Mouse (Mus musculus): ENCODE results near the gene Shkbp1. TPM values are rescaled to one million over a fixed set of nuclear protein-coding genes. Genes with fewer than 3 reads are reported as not detected.
A peak's percentile ranks its signal among the peaks of the same experiment; 100 is the strongest.

Shkbp1 gene
- polyA plus RNA-seq, 1 experiment from 2014 or later = 95.5 TPM

- peaks cover 33% of the 10 kb centered on the region for H3K27me3 ChIP-seq (replicated peaks; ENCODE audit: control insufficient read depth, insufficient read depth, low read length)
- no peak overlapping the region for H3K27ac ChIP-seq (ENCODE audit: low read length)
- no peak overlapping the region for H3K9ac ChIP-seq (replicated peaks; ENCODE audit: low read depth, low read length)
- WGBS = 62% methylated on average over 2 of the region's 2 CpGs
- no peaks in the 10 kb centered on the region for H3K9me3 ChIP-seq (ENCODE audit: control insufficient read depth, low read length)
- H3K4me2 ChIP-seq (ENCODE audit: low read length) = no peak overlapping the region
- no peak overlapping the region for H3K4me3 ChIP-seq (replicated peaks; ENCODE audit: low read length)
- no peaks in the 10 kb centered on the region for H3K36me3 ChIP-seq (ENCODE audit: control insufficient read depth, insufficient read depth)
- H3K4me1 ChIP-seq (replicated peaks; ENCODE audit: control insufficient read depth, insufficient read depth, low read length) = peaks cover 15% of the 10 kb centered on the region
- no peak for ATAC-seq
Observed at GRCm38 (mm10) chr7:27359162-27359561, 3.3 kb upstream of the Shkbp1 start.

GRCm38 (mm10) chr7:27357595-27357978 lies 1.8 kb upstream of the Shkbp1 start:
- WGBS = 24% methylated on average over 3 of the region's 3 CpGs
- H3K9ac ChIP-seq (replicated peaks; ENCODE audit: low read depth, low read length) = no peak overlapping the region

GRCm38 (mm10) chr7:27356861-27357594 lies 1.2 kb upstream of the Shkbp1 start, which contains the start of gene Gm20479:
Gene Gm20479, minus strand, starts transcription at chr7:27357419.
- Histone ChIP-seq H3K27ac (ENCODE audit: low read length) (no peak within 1 kb of the TSS), H3K9me3 (ENCODE audit: control insufficient read depth, low read length) (no peaks in the 10 kb centered on the region), H3K4me2 (ENCODE audit: low read length) (peak within 1 kb of the TSS; percentile 48), H3K9ac (replicated peaks; ENCODE audit: low read depth, low read length) (peak within 1 kb of the TSS; percentile 32), H3K27me3 (replicated peaks; ENCODE audit: control insufficient read depth, insufficient read depth, low read length) (peaks cover 17% of the 10 kb centered on the region), H3K4me3 (replicated peaks; ENCODE audit: low read length) (peak within 1 kb of the TSS; percentile 68), H3K4me1 (replicated peaks; ENCODE audit: control insufficient read depth, insufficient read depth, low read length) (peaks cover 22% of the 10 kb centered on the region), H3K36me3 (ENCODE audit: control insufficient read depth, insufficient read depth) (no peaks in the 10 kb centered on the region)
- 6% methylated on average over 27 of the region's 27 CpGs for WGBS
- no peak for ATAC-seq

More at GRCm38 (mm10) chr7:27357595-27357978, 1.8 kb upstream of the Shkbp1 start:
- Histone ChIP-seq H3K9me3 (ENCODE audit: control insufficient read depth, low read length) (no peaks in the 10 kb centered on the region), H3K27me3 (replicated peaks; ENCODE audit: control insufficient read depth, insufficient read depth, low read length) (peaks cover 22% of the 10 kb centered on the region), H3K4me3 (replicated peaks; ENCODE audit: low read length) (no peak overlapping the region), H3K4me2 (ENCODE audit: low read length) (no peak overlapping the region), H3K4me1 (replicated peaks; ENCODE audit: control insufficient read depth, insufficient read depth, low read length) (peaks cover 22% of the 10 kb centered on the region), H3K27ac (ENCODE audit: low read length) (no peak overlapping the region), H3K36me3 (ENCODE audit: control insufficient read depth, insufficient read depth) (no peaks in the 10 kb centered on the region)
- ATAC-seq = no peak

- Histone ChIP-seq H3K27ac (ENCODE audit: low read length) (no peak overlapping the region), H3K27me3 (replicated peaks; ENCODE audit: control insufficient read depth, insufficient read depth, low read length) (peaks cover 17% of the 10 kb centered on the region), H3K4me1 (replicated peaks; ENCODE audit: control insufficient read depth, insufficient read depth, low read length) (peaks cover 22% of the 10 kb centered on the region), H3K36me3 (ENCODE audit: control insufficient read depth, insufficient read depth) (no peaks in the 10 kb centered on the region), H3K9me3 (ENCODE audit: control insufficient read depth, low read length) (no peaks in the 10 kb centered on the region), H3K4me3 (replicated peaks; ENCODE audit: low read length) (peak overlapping the region; percentile 68), H3K4me2 (ENCODE audit: low read length) (peak overlapping the region; percentile 48), H3K9ac (replicated peaks; ENCODE audit: low read depth, low read length) (peak overlapping the region; percentile 32)
- WGBS = under 1% methylated on average over 16 of the region's 16 CpGs
- peak; percentile 29 for ATAC-seq
Observed at GRCm38 (mm10) chr7:27356248-27356647, 429 bp upstream of the Shkbp1 start.

- WGBS = 7% methylated on average over 14 of the region's 14 CpGs
- H3K27me3 ChIP-seq (replicated peaks; ENCODE audit: control insufficient read depth, insufficient read depth, low read length) = peaks cover 17% of the 10 kb centered on the region
- H3K36me3 ChIP-seq (ENCODE audit: control insufficient read depth, insufficient read depth) = peaks cover 5% of the 10 kb centered on the region; the same call in 1 of the 2 replicates
- H3K9me3 ChIP-seq (ENCODE audit: control insufficient read depth, low read length) = no peaks in the 10 kb centered on the region
- peak; percentile 3; the same call in 1 of the 2 replicates for ATAC-seq
- H3K4me3 ChIP-seq (replicated peaks; ENCODE audit: low read length) = peak overlapping the region; percentile 68
- H3K9ac ChIP-seq (replicated peaks; ENCODE audit: low read depth, low read length) = peak overlapping the region; percentile 74
- H3K4me1 ChIP-seq (replicated peaks; ENCODE audit: control insufficient read depth, insufficient read depth, low read length) = peaks cover 18% of the 10 kb centered on the region
- peak overlapping the region; percentile 68 for H3K4me2 ChIP-seq (ENCODE audit: low read length)
- peak overlapping the region; percentile 68 for H3K27ac ChIP-seq (ENCODE audit: low read length)
Observed at GRCm38 (mm10) chr7:27355261-27355660, 558 bp downstream of the Shkbp1 start.

- Histone ChIP-seq H3K4me2 (ENCODE audit: low read length) (peak overlapping the region; percentile 68), H3K27me3 (replicated peaks; ENCODE audit: control insufficient read depth, insufficient read depth, low read length) (peaks cover 17% of the 10 kb centered on the region), H3K4me1 (replicated peaks; ENCODE audit: control insufficient read depth, insufficient read depth, low read length) (peaks cover 18% of the 10 kb centered on the region), H3K9me3 (ENCODE audit: control insufficient read depth, low read length) (no peaks in the 10 kb centered on the region), H3K27ac (ENCODE audit: low read length) (no peak overlapping the region), H3K36me3 (ENCODE audit: control insufficient read depth, insufficient read depth) (peaks cover 6% of the 10 kb centered on the region; the same call in 1 of the 2 replicates), H3K9ac (replicated peaks; ENCODE audit: low read depth, low read length) (peak overlapping the region; percentile 74), H3K4me3 (replicated peaks; ENCODE audit: low read length) (peak overlapping the region; percentile 68)
- 50% methylated on average over 4 of the region's 4 CpGs for WGBS
- no peak for ATAC-seq
Observed at GRCm38 (mm10) chr7:27354783-27355182, 1.0 kb downstream of the Shkbp1 start.

GRCm38 (mm10) chr7:27354144-27354543 lies 1.7 kb downstream of the Shkbp1 start:
- H3K27me3 ChIP-seq (replicated peaks; ENCODE audit: control insufficient read depth, insufficient read depth, low read length) = peaks cover 17% of the 10 kb centered on the region
- peaks cover 18% of the 10 kb centered on the region for H3K4me1 ChIP-seq (replicated peaks; ENCODE audit: control insufficient read depth, insufficient read depth, low read length)
- 22% methylated on average over 6 of the region's 6 CpGs for WGBS
- H3K27ac ChIP-seq (ENCODE audit: low read length) = no peak overlapping the region
- H3K4me3 ChIP-seq (replicated peaks; ENCODE audit: low read length) = peak overlapping the region; percentile 68
- peak; percentile 47 for ATAC-seq
- H3K36me3 ChIP-seq (ENCODE audit: control insufficient read depth, insufficient read depth) = peaks cover 6% of the 10 kb centered on the region; the same call in 1 of the 2 replicates
- no peaks in the 10 kb centered on the region for H3K9me3 ChIP-seq (ENCODE audit: control insufficient read depth, low read length)
- 0 out of 2 replicates have a peak overlapping the region, but pooled peaks have one; percentile 9 for H3K9ac ChIP-seq (replicated peaks; ENCODE audit: low read depth, low read length)
- H3K4me2 ChIP-seq (ENCODE audit: low read length) = peak overlapping the region; percentile 68

GRCm38 (mm10) chr7:27345444-27345843 lies 10.4 kb downstream of the Shkbp1 start:
- Histone ChIP-seq H3K9ac (replicated peaks; ENCODE audit: low read depth, low read length) (no peak overlapping the region), H3K9me3 (ENCODE audit: control insufficient read depth, low read length) (no peaks in the 10 kb centered on the region), H3K27me3 (replicated peaks; ENCODE audit: control insufficient read depth, insufficient read depth, low read length) (no peaks in the 10 kb centered on the region), H3K36me3 (ENCODE audit: control insufficient read depth, insufficient read depth) (peaks cover 37% of the 10 kb centered on the region), H3K27ac (ENCODE audit: low read length) (no peak overlapping the region), H3K4me3 (replicated peaks; ENCODE audit: low read length) (no peak overlapping the region), H3K4me2 (ENCODE audit: low read length) (no peak overlapping the region), H3K4me1 (replicated peaks; ENCODE audit: control insufficient read depth, insufficient read depth, low read length) (no peaks in the 10 kb centered on the region)
- no peak for ATAC-seq
- 19% methylated on average over 6 of the region's 6 CpGs for WGBS

- no peak overlapping the region for H3K27ac ChIP-seq (ENCODE audit: low read length)
- H3K9ac ChIP-seq (replicated peaks; ENCODE audit: low read depth, low read length) = no peak overlapping the region
- H3K4me3 ChIP-seq (replicated peaks; ENCODE audit: low read length) = no peak overlapping the region
- no peaks in the 10 kb centered on the region for H3K9me3 ChIP-seq (ENCODE audit: control insufficient read depth, low read length)
- peaks cover 14% of the 10 kb centered on the region for H3K4me1 ChIP-seq (replicated peaks; ENCODE audit: control insufficient read depth, insufficient read depth, low read length)
- H3K27me3 ChIP-seq (replicated peaks; ENCODE audit: control insufficient read depth, insufficient read depth, low read length) = peaks cover 1% of the 10 kb centered on the region; the same call in 1 of the 2 replicates
- ATAC-seq = no peak
- H3K36me3 ChIP-seq (ENCODE audit: control insufficient read depth, insufficient read depth) = peaks cover 21% of the 10 kb centered on the region
- WGBS = 42% methylated on average over 4 of the region's 4 CpGs
- H3K4me2 ChIP-seq (ENCODE audit: low read length) = no peak overlapping the region
Observed at GRCm38 (mm10) chr7:27342595-27342994, 13.2 kb downstream of the Shkbp1 start.

Data from forebrain, embryonic 16.5 days (tissue).